Mouse (Mus musculus): ENCODE measurements at regions not wholly inside any gene's neighbourhood (a gene's known extent, or its start where the extent isn't known, plus 50 kb on each side); places are given as distances from the start of the nearest gene placed in this dataset.

DNA sequence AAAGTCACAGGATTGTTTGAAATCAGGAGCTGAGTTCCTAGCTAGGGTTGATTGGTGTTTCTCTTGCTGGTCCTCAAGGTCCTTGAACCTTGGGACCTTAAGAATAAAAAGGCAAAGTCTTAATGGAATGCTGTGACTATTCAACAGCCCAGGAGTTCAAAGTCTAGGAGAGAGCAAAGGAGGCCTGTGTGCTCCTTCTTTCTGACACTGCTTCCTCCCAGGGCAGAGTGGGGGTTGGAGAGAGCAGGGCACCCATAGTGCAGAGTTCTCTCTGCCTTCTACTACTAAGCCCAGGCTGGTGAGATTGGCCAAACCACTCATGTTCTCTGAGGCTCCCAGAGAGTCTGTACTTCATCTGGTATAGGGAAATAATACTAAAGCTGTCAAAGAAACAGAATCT lies 115.6 kb upstream of the Ccdc85a start:
- CTCF ChIA-PET: interaction anchor here (0.9 kb wide), 1 partner anchor 14 kb away, joined by 3 read pairs; no protein-coding TSS in a partner anchor
- ATAC-seq: no peak
- H3K27me3 ChIP-seq: peaks cover 21% of the 10 kb centered on the region
- DNase-seq (ENCODE audit: low read depth, low spot score): no peak
- in situ Hi-C loops (cut with MboI; ENCODE audit: low pct_unique_long_range_greater_than_20kb): no loop called here
- POLR2A ChIA-PET: no interaction called here
- no peak for TF ChIP-seq CTCF (IDR thresholded peaks at IDR 0.05)

- no peak for TF ChIP-seq CTCF (IDR thresholded peaks at IDR 0.05)
- in situ Hi-C loops (cut with MboI; ENCODE audit: low pct_unique_long_range_greater_than_20kb): no loop called here
- DNase-seq (ENCODE audit: low read depth, low spot score) (no peak), ATAC-seq (no peak)
- ChIA-PET POLR2A (no interaction called here), CTCF (no interaction called here)
- peaks cover 32% of the 10 kb centered on the region for H3K27me3 ChIP-seq
Measured at GRCm38 (mm10) chr11:28697644-28698480, 113.7 kb upstream of the Ccdc85a start.

DNA sequence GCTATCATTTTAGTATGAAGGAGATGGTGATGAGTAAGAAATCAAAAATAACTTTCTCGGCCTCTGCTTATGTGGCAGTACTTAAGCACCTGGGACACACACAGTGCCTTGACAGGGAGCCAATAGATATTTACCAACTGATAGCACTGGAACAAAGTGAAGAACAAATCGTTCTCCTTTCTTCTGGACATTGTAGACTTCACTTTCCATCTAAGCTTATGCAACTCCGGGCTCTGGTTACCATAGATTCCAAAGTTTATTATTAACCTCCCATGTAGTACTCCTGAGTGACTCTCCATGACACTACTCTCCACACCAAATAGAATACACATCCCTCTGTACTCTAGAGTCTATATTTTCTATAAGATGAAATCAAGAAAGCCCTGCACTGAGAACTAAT lies 110.9 kb upstream of the Ccdc85a start:
- in situ Hi-C loops (cut with MboI; ENCODE audit: low pct_unique_long_range_greater_than_20kb): no loop called here
- DNase-seq (ENCODE audit: low read depth, low spot score): no peak
- ATAC-seq: no peak
- POLR2A ChIA-PET: no interaction called here
- TF ChIP-seq CTCF (IDR thresholded peaks at IDR 0.05): no peak
- H3K27me3 ChIP-seq: peaks cover 36% of the 10 kb centered on the region
- CTCF ChIA-PET: no interaction called here

DNA sequence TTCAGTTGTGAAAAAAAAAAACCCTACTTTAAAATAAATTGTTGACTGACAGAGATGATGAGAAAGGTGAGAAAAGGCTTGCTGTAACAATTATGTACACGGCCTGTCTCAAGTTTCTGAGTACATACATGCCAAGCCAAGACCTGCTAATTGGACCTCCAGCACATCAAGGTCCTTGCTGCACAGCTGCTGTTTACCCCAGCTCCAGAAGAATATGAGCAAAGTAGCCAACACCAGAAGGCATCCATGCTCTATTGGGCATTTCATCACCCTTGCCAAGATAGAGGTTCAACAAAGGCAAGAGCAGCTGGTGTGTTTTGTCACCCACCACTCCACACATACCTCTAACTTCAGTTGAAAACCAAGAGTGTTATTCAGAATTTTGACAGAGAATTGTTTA lies 109.2 kb upstream of the Ccdc85a start:
- H3K27me3 ChIP-seq: peaks cover 40% of the 10 kb centered on the region
- TF ChIP-seq CTCF (IDR thresholded peaks at IDR 0.05): no peak
- POLR2A ChIA-PET: no interaction called here
- no peak for ATAC-seq
- in situ Hi-C loops (cut with MboI; ENCODE audit: low pct_unique_long_range_greater_than_20kb): no loop called here
- no peak for DNase-seq (ENCODE audit: low read depth, low spot score)
- CTCF ChIA-PET: no interaction called here

GRCm38 (mm10) chr11:28692263-28693194 lies 108.4 kb upstream of the Ccdc85a start:
- POLR2A ChIA-PET: no interaction called here
- no peak for DNase-seq (ENCODE audit: low read depth, low spot score)
- in situ Hi-C loops (cut with MboI; ENCODE audit: low pct_unique_long_range_greater_than_20kb): no loop called here
- TF ChIP-seq CTCF (IDR thresholded peaks at IDR 0.05): no peak
- no peak for ATAC-seq
- H3K27me3 ChIP-seq: peaks cover 40% of the 10 kb centered on the region
- CTCF ChIA-PET: no interaction called here

DNA sequence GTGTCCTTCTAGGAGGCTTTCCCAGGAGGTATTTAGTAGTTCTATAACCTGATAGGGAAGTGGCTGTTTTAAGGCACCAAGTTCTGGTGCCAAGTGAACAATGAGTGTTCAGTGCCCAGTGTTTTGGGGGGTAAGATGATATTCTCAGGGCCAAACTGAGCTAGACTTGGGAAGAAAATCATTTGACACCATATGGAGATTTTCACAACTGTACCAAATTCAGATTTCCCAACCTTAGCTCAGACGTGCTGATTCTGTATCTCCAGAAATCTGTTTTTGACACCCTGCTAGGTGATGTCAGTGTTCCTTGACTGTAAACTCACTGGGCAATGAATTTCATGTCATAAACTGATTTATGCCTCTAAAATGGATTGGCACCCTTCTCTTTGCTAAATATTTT lies 104.3 kb upstream of the Ccdc85a start:
- no peak for ATAC-seq
- in situ Hi-C loops (cut with MboI; ENCODE audit: low pct_unique_long_range_greater_than_20kb): no loop called here
- ChIA-PET CTCF (interaction anchor here (0.6 kb wide), 1 partner anchor 220 kb away, joined by 3 read pairs; no protein-coding TSS in a partner anchor), POLR2A (no interaction called here)
- H3K27me3 ChIP-seq: peaks cover 26% of the 10 kb centered on the region
- no peak for TF ChIP-seq CTCF (IDR thresholded peaks at IDR 0.05)
- no peak for DNase-seq (ENCODE audit: low read depth, low spot score)

DNA sequence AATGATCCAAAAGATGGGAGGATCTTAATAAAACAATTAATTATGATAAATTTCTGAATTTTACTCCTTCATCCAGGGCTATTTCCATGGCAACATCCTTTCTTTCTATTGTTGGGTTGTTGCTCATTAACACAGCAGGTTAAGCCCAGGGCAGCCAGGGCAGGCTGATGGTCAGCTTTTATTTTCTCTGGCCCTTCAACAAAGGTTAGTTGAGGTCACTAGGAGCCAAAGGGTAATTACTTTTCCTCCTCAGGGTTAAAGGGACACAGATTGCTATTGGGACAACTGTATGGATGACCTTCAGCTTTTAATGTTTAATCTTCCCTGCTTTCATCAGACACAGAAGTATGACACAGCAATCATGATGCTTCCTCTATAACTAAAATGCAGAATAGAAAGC lies 101.3 kb upstream of the Ccdc85a start:
- in situ Hi-C loops (cut with MboI; ENCODE audit: low pct_unique_long_range_greater_than_20kb): no loop called here
- peaks cover 30% of the 10 kb centered on the region for H3K27me3 ChIP-seq
- ATAC-seq (no peak), DNase-seq (ENCODE audit: low read depth, low spot score) (no peak)
- TF ChIP-seq CTCF (IDR thresholded peaks at IDR 0.05): no peak
- POLR2A ChIA-PET: no interaction called here
- CTCF ChIA-PET: interaction anchor here (1.5 kb wide), 1 partner anchor 14 kb away, joined by 3 read pairs; no protein-coding TSS in a partner anchor

GRCm38 (mm10) chr11:28681311-28681710 lies 97.2 kb upstream of the Ccdc85a start:
- CTCF ChIA-PET: interaction anchor here (0.9 kb wide), 1 partner anchor 15 kb away, joined by 3 read pairs; no protein-coding TSS in a partner anchor
- ATAC-seq (no peak), DNase-seq (ENCODE audit: low read depth, low spot score) (no peak)

DNA sequence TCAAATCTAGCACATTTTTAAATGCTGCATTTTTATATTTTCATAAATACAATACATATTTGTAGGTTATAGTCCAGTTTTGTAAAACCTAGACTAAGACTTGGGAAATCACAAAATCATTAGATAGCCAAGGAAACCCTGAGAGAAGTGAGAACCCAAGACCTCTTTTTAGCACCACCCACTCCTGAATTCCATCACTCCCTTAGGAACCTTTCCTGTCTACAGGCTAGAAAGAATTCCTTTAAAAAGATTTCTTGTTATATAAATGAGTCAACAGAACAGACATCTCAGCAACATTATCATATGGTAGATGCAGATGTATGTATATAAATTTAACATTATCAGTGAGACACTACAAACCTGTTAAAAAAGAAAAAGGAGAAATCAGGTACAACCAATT lies 86.6 kb upstream of the Ccdc85a start:
- peaks cover 14% of the 10 kb centered on the region for H3K27me3 ChIP-seq
- DNase-seq (ENCODE audit: low read depth, low spot score) (no peak), ATAC-seq (no peak)
- CTCF ChIA-PET: no interaction called here
- POLR2A ChIA-PET: no interaction called here
- TF ChIP-seq CTCF (IDR thresholded peaks at IDR 0.05): no peak
- in situ Hi-C loops (cut with MboI; ENCODE audit: low pct_unique_long_range_greater_than_20kb): no loop called here

More at GRCm38 (mm10) chr11:28681311-28681710, 97.2 kb upstream of the Ccdc85a start:
- POLR2A ChIA-PET: no interaction called here
- in situ Hi-C loops (cut with MboI; ENCODE audit: low pct_unique_long_range_greater_than_20kb): no loop called here
- TF ChIP-seq CTCF (IDR thresholded peaks at IDR 0.05): no peak
- peaks cover 29% of the 10 kb centered on the region for H3K27me3 ChIP-seq

DNA sequence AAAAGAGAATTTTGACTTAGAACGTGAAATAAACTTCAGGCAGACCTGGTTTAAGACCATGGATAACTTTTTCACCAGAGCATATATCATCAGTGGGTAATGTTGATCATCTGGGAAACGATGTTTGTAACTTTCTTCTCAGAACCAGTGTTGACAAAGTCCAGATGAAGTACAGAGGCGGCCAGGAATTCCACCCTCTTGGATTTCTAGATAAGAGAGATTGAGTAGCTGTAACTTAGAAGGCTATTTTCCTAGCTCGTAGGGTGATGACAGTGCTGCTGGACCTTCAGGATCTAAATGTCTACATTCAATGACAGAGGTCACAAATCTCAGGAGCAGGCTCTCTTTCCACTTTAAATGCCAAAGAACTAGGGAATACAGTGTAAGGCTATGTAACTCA lies 85.2 kb upstream of the Ccdc85a start:
- peaks cover 6% of the 10 kb centered on the region for H3K27me3 ChIP-seq
- DNase-seq (ENCODE audit: low read depth, low spot score): no peak
- CTCF ChIA-PET: interaction anchor here (1.0 to 1.2 kb wide), 2 partner anchors 12 to 28 kb away, joined by 3 read pairs; no protein-coding TSS in a partner anchor
- TF ChIP-seq CTCF (IDR thresholded peaks at IDR 0.05): no peak
- in situ Hi-C loops (cut with MboI; ENCODE audit: low pct_unique_long_range_greater_than_20kb): no loop called here
- ATAC-seq: no peak
- POLR2A ChIA-PET: no interaction called here

- DNase-seq (ENCODE audit: low read depth, low spot score): no peak
- POLR2A ChIA-PET: no interaction called here
- ATAC-seq: peak; percentile 35
- in situ Hi-C loops (cut with MboI; ENCODE audit: low pct_unique_long_range_greater_than_20kb): no loop called here
- H3K27me3 ChIP-seq: peaks cover 11% of the 10 kb centered on the region
- CTCF ChIA-PET: no interaction called here
- TF ChIP-seq CTCF (IDR thresholded peaks at IDR 0.05): no peak
Measured at GRCm38 (mm10) chr11:28660377-28660776, 76.3 kb upstream of the Ccdc85a start.

All from Patski (cell line).